Mouse (Mus musculus) embryonic stem cell, embryonic (primary cell): ENCODE data around the gene Pdcd6ip.

Source experiments
- CTCF ChIA-PET, 4 experiments: fragments of 300-600 bp in 2 of 4; fragments of 350-600 bp in 2 of 4; sonication (Branson Sonifier 250); formaldehyde crosslinking; loops; one replicate each; lab custom pipeline; 2022; ENCODE audit warnings: inconsistent platforms in 2 of 4; lab: Charles Lee
- POLR2A ChIA-PET, 4 experiments: fragments of 300-600 bp in 2 of 4; fragments of 350-600 bp in 2 of 4; sonication (Branson Sonifier 250); formaldehyde crosslinking; loops; one replicate each; lab custom pipeline; 2022; ENCODE audit warnings: antibody characterized with exemption in 4 of 4, inconsistent platforms in 1 of 4; lab: Charles Lee

The Pdcd6ip gene

DNA sequence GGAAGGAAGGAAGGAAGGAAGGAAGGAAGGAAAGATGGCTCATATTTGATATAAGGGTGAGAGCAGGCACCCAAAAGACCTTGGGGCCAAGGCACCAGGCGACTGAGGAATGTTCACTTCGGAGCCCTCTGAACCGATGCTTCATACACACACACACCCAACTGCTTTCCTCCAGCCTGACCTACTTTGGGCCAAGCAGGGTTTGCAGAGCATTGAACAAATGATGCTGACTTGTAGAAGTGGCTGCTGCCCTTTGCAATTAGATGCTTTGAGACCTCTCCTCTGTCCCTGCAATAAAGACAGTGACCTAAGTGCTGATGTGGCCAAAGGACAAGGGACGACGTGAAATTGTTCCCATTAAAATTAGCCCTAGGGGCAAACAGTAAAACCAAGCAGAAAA lies 63.4 kb downstream of the Pdcd6ip start:
- CTCF ChIA-PET = interaction anchor here in 3 of 4 experiments (0.6 to 1.4 kb wide), 3 partner anchors 10 to 1687 kb away, joined by 3 to 5 read pairs (median 3); no protein-coding TSS in a partner anchor
- POLR2A ChIA-PET = interaction anchor here in 1 of 4 experiments (0.7 kb wide), 1 partner anchor 623 kb away, joined by 3 read pairs; no protein-coding TSS in a partner anchor

DNA sequence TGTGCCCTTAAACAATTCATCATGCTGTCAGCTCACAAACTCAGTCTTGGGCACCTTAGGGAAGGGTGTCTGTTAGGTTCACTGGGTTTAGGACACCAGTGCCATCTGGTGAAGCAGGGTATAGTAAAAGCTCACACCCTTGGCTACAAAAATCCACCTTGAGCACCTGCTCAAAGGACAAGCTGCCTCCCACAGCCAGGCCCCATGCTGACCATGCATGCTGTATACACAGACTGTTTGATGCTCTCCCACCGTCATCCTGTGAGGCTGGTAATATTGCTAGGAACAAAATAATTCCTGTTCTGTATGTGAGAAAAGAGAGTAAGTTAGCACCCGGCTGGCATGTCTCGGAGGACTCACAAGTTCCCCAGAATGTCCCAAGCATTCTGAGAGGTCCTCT lies 64.0 kb downstream of the Pdcd6ip start:
- CTCF ChIA-PET = interaction anchor here in 3 of 4 experiments (0.6 to 1.4 kb wide), 5 partner anchors 9 to 374 kb away, joined by 3 to 10 read pairs (median 3); no protein-coding TSS in a partner anchor
- POLR2A ChIA-PET = no interaction called here

DNA sequence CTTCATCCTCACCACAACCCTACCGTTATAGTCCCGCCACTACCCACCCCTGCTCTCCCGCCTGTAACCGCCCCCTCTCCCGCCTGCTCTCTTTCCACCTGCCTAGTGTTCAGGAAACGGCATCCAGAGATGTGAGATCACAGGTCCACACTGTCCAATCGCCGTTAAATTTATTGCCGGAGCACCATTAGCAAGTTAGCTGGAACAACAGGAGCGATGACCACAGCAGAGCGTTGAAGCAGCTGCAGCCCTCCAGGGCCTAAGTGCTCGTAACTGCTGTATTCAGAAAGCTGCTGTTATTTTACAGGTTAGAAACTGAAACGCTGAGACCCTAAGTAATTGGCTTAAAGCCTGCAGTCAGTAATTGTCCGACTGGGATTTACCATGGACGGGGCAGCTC lies 64.4 kb downstream of the Pdcd6ip start:
- POLR2A ChIA-PET = no interaction called here
- CTCF ChIA-PET = interaction anchor here in 3 of 4 experiments (0.6 to 1.4 kb wide), 6 partner anchors 9 to 374 kb away, joined by 3 to 10 read pairs (median 3); no protein-coding TSS in a partner anchor

DNA sequence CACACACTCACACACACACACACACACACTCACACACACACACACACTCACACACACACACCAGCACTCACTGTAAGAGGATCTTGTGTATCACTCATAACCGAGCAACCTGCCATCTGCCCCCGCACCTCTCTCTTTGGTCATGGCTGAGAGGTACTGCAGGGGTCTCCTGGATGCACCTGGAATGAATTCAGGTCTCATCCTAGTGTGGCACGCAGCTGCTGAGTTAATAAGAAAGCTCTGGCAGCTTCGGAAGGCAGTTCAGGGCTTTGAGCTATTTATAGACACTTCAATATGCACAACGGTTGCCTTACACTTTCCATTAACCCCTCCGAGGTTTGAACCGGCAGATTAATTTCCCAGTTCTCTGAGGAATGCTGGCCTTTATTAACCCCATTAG lies 73.1 kb downstream of the Pdcd6ip start:
- CTCF ChIA-PET = interaction anchor here in 1 of 4 experiments (1.0 kb wide), 1 partner anchor 9 kb away, joined by 3 read pairs; no protein-coding TSS in a partner anchor
- POLR2A ChIA-PET = no interaction called here

DNA sequence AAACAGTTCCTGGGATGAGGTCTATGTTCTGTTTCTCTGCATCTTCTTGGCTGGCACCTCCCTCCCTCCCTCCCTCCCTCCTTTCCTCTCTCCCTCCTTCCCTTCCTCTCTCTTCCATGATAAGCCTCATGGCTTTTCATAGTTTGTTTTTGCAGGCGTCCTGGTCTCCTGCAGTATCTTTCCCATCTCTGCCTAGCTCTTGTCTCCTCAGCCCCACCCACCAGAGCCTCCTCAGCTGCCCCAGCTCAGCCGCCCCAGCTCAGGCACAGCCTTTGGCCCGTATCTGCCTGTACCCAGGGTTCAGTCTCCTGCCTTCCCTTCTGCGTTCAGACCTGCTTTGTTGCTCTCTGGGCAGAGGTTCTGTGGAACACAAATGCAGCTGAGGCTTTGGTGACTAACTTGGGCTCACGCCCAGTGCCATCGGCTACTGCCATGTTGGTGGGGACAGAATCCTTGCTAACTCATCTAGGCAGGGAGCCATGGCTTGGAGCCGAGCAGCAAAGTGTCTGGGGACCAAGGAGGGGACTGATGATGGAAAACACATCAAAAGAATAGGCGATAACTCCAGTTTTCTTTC lies 74.8 kb downstream of the Pdcd6ip start:
- POLR2A ChIA-PET = no interaction called here

DNA sequence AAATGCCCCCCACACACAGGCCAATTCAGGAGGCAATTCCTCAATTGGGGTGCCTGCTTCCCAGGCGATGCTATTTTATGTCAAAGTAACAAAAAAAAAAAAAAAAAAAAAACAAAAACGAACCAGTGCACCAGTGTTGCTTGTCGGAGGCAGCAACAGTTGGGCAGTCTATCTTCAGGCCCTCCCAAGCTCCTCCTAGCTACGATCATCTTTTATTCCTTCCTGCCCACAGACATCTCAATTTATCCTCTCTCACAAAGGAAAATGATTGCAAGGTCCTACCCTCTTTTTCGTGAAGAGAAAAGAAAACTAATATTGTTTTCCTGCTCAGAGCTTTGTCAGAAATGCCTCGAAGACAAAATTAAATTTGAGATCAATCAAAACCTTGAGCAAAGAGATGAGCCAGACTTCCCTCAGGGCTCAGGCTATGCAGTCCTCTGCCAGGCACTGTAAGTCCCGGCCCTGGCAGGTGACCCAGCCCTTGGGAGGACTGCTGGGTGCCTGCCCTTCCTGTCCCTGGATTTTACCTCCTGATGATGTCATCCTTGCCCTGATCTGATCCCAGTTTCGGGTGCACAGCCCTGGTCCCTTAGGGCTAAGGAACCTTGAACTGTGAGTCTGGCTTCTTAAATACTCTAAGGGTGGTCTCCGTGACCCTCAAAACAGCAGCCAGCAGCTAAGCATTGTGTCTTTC lies 75.6 kb downstream of the Pdcd6ip start:
- POLR2A ChIA-PET = interaction anchor here in 1 of 4 experiments (0.7 kb wide), 1 partner anchor 190 kb away, joined by 4 read pairs; no protein-coding TSS in a partner anchor

More for the DNA sequence above, 74.8 kb downstream of the Pdcd6ip start:
- CTCF ChIA-PET = interaction anchor here in 1 of 4 experiments (0.6 kb wide), 1 partner anchor 966 kb away, joined by 3 read pairs; no protein-coding TSS in a partner anchor

DNA sequence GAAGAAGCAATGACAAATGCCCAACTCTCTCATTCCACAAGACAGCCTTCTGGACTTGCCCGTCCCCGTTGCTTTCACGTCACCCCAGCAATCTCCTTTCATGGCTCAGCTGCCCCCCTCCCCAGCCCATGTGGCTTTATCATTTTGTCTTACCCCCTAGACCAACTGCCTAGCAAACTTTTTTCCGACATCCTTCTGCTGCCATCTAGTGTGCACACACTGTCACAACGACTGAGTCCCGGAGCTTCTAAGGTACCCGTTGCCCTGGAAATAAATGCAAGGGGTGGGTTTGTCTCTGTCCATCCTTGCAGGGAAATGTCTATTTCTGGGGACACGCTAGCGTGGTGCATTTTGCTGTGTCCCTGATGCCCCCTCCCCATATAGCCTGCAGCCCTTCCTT lies 78.4 kb downstream of the Pdcd6ip start:
- ChIA-PET POLR2A (no interaction called here), CTCF (interaction anchor here (0.5 to 1.6 kb wide), 24 partner anchors 8 to 1077 kb away, joined by 3 to 14 read pairs (median 3); no protein-coding TSS in a partner anchor)

More for the DNA sequence above, 75.6 kb downstream of the Pdcd6ip start:
- CTCF ChIA-PET = interaction anchor here in 1 of 4 experiments (0.6 to 0.7 kb wide), 2 partner anchors 177 to 965 kb away, joined by 3 to 4 read pairs; no protein-coding TSS in a partner anchor

DNA sequence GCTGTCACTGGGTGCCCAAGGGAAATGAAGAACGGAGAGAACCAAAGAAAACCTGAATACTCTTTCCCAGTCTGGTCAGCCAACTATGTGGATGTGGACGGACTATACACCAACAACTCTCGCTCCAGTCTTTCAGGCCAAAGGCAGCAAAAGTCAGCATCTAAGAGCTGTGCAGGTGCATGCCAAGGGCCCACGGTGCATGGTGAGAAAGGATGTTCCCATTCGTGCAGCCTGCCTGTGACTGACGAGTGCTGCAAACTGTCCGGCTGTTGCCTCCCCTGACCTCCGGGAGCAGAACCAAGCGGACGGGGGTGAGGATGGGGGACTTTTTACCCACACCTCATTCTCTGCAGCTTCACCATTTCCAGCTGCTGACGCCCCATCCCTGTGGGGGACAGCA lies 78.9 kb downstream of the Pdcd6ip start:
- ChIA-PET CTCF (interaction anchor here (0.6 to 1.6 kb wide), 15 partner anchors 8 to 209 kb away, joined by 3 to 14 read pairs (median 4); no protein-coding TSS in a partner anchor), POLR2A (no interaction called here)

DNA sequence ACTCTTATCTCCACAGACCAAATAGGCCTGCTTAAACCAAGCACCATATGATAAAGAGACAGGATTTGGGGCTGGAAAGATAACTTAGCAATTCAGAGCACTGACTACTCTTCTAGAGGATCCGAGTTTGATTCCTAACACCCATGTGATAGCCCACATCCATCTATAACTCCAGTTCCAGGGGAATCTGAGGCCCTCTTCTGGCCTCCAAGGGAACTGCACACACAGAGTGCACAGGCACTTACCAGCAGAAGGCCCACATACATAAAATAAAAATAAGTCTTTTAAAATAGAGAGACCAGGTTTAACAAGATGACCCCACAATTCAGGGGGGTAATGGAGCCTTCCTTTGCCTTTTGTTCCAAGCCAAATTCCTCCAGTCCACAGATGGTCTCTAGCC lies 79.3 kb downstream of the Pdcd6ip start:
- POLR2A ChIA-PET = no interaction called here
- CTCF ChIA-PET = interaction anchor here in 2 of 4 experiments (1.0 to 1.6 kb wide), 5 partner anchors 10 to 198 kb away, joined by 3 to 14 read pairs (median 5); no protein-coding TSS in a partner anchor

DNA sequence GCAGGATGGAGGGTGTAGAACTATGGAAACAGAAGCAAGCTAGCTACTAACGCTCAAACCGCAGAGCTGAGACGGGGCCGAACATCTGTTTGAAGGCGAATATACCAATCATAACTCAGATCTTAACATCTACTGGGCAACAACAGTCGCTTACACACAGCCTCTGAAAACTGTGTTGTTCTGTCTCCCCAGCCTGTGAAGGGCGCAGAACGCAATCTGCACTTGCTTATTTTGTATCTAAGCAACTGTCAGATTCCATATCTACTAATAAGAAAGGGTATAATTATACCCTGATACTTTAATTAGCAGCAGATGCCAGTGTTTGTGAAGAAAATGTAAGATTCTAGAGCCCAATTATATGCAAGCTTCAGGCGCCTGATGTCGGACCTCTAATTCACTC lies 81.3 kb downstream of the Pdcd6ip start:
- ChIA-PET CTCF (interaction anchor here in 2 of 4 experiments (0.6 to 0.9 kb wide), 2 partner anchors 40 to 471 kb away, joined by 3 to 6 read pairs; no protein-coding TSS in a partner anchor), POLR2A (no interaction called here)

DNA sequence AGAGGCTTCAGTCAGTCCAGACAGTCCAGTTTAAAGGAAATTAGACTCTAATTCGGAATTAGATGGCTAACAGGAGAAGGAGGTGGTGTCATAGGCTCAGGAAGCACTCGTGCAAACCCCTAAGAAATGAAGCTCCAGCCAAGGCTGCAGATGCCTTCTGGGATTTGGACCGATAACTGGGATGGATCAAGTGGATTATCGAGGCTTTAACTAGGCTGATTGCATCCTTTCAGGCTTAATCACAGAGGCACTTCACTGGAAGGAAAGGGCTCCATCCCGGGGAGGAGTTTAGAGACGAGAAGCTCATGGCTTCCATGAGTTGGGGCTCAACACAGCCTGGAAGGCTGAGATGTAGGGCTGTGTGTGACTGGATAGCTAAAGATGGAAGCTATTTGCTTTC lies 84.0 kb downstream of the Pdcd6ip start:
- CTCF ChIA-PET = interaction anchor here in 2 of 4 experiments (0.6 to 0.7 kb wide), 2 partner anchors 468 to 1087 kb away, joined by 4 to 11 read pairs; no protein-coding TSS in a partner anchor
- POLR2A ChIA-PET = no interaction called here

DNA sequence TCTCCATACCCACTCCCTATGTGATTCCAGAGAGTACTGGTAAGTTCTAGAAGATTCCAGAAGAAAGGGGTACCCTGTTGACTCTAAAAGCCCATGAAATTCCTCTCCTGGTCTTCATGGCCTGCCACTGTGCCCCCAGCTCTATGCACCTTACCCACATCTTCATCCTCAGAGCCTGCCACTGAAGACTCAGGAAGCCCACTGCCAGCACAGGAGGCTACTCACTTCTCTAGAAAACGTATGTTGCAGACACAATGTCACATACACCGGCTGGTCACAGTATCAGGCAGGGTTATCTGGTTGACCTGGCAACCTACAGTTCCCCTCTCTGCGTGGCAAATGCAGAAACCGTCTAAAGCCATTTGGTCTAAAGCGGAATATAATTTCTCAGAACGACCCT lies 91.0 kb downstream of the Pdcd6ip start:
- ChIA-PET CTCF (no interaction called here), POLR2A (interaction anchor here in 1 of 4 experiments (0.6 kb wide), 1 partner anchor 51 kb away, joined by 5 read pairs; no protein-coding TSS in a partner anchor)

DNA sequence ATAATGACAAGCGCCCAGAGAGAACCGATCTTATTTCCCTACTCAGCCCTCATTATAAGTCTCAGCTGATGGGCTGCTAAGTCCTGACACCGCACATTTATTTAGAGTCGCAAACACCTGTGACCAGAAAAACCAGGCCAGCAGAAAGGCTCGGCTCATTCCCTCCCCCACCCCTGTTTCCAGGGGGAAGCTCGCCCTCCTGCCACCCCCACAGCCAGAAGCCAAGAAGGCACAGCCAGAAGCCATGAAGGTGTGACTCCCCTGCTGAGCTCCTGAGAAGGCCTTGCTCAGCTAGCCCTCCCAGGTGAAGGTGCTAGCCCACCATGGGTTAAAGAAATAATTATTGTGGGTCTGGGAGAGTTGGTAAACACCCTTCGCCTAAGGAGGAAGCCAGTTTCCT lies 97.3 kb downstream of the Pdcd6ip start:
- ChIA-PET CTCF (interaction anchor here in 1 of 4 experiments (0.9 kb wide), 1 partner anchor 82 kb away, joined by 3 read pairs; no protein-coding TSS in a partner anchor), POLR2A (no interaction called here)

DNA sequence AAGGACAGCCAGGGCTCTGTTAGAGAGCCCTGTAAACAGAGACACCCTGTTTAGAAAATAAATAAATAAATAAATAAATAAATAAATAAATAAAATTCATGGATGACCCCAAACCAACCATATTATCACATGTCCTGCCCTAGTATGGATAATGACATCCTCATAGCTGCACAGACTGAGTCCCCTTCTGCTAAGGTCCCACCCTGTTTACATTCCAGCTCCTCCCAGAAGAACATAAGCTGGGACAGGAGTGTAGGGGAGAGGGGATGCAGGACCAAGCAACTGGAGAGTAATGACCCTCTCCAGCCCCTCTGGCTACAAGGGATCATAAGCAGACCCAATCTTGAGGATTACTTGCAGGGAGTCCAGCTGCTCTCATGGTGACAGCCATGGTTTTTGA lies 105.9 kb downstream of the Pdcd6ip start:
- POLR2A ChIA-PET = no interaction called here

More for the DNA sequence above, 105.9 kb downstream of the Pdcd6ip start:
- CTCF ChIA-PET = no interaction called here
